ENCODE assay signal across 8 mouse cellular contexts in genomic region chr2:44557669-44558281, GRCm38 (mm10).
DNase-seq lines count a peak whose midpoint lies in the region; ATAC-seq and TF ChIP-seq lines count a peak whose summit lies in the region.

No protein-coding gene starts in this region.

- peak overlapping the region; percentile 15 for H3K27ac ChIP-seq in liver, adult 2 months (replicated peaks; ENCODE audit: insufficient read depth, low read depth, low read length)
- H3K27ac ChIP-seq in liver, embryonic 11.5 days (ENCODE audit: low read depth, low read length): no peak overlapping the region
- H3K27ac ChIP-seq in forebrain, embryonic 15.5 days (replicated peaks): no peak overlapping the region
- H3K27ac ChIP-seq in intestine, embryonic 15.5 days: peak overlapping the region; percentile 75
- peak overlapping the region; percentile 88 for H3K27ac ChIP-seq in olfactory bulb, adult 2 months (ENCODE audit: insufficient read depth, low read depth, low read length)

- H3K4me3 ChIP-seq in liver, adult 2 months (ENCODE audit: insufficient read depth, low read depth, low read length): peak overlapping the region; percentile 3; the same call in 1 of the 2 replicates
- H3K4me3 ChIP-seq in liver, embryonic 11.5 days (ENCODE audit: low read depth, low read length): no peak overlapping the region
- peak overlapping the region; percentile 47; the same call in 1 of the 2 replicates for H3K4me3 ChIP-seq in forebrain, embryonic 15.5 days
- H3K4me3 ChIP-seq in intestine, embryonic 15.5 days (replicated peaks): no peak overlapping the region
- peak overlapping the region; percentile 14; the same call in 1 of the 2 replicates for H3K4me3 ChIP-seq in olfactory bulb, adult 2 months (ENCODE audit: insufficient read depth, low read depth, low read length)

- 57% methylated on average over 12 of the region's 12 CpGs for WGBS in liver, adult 2 months
- WGBS in liver, embryonic 11.5 days: 52% methylated on average over 12 of the region's 12 CpGs
- 50% methylated on average over 12 of the region's 12 CpGs for WGBS in forebrain, embryonic 15.5 days
- 49% methylated on average over 12 of the region's 12 CpGs for WGBS in intestine, embryonic 15.5 days
- WGBS in olfactory bulb, adult 2 months: 28% methylated on average over 12 of the region's 12 CpGs

- H3K27me3 ChIP-seq in liver, adult 2 months (ENCODE audit: control insufficient read depth, insufficient read depth, low read length): peaks cover 6% of the 10 kb centered on the region; the same call in 1 of the 2 replicates
- peaks cover 18% of the 10 kb centered on the region for H3K27me3 ChIP-seq in liver, embryonic 11.5 days (replicated peaks; ENCODE audit: control insufficient read depth, insufficient read depth, low read length)
- H3K27me3 ChIP-seq in forebrain, embryonic 15.5 days: no peaks in the 10 kb centered on the region
- 0 out of 2 replicates have a peak, but pooled peaks cover 9% of the 10 kb centered on the region for H3K27me3 ChIP-seq in intestine, embryonic 15.5 days (replicated peaks)

- DNase-seq in liver, adult 2 months (ENCODE audit: extremely low read depth, low read depth, low spot score): no peak
- DNase-seq in liver, embryonic 11.5 days (ENCODE audit: low spot score): no peak
- no peak for DNase-seq in cerebellum, postnatal 14 days
- DNase-seq in right cerebral cortex, postnatal 36 days (ENCODE audit: low spot score in 2 of 2): no peak

- peak overlapping the region; percentile 14; the same call in 1 of the 2 replicates for H3K9ac ChIP-seq in liver, adult 2 months (ENCODE audit: low read depth, low read length)
- no peak overlapping the region for H3K9ac ChIP-seq in liver, embryonic 11.5 days (ENCODE audit: low read depth, low read length)
- H3K9ac ChIP-seq in forebrain, embryonic 15.5 days (replicated peaks): no peak overlapping the region
- no peak overlapping the region for H3K9ac ChIP-seq in intestine, embryonic 15.5 days

- no peak for ATAC-seq in liver, embryonic 11.5 days (replicated peaks; ENCODE audit: low FRiP score)
- peak; percentile 51; the same call in 1 of the 2 replicates for ATAC-seq in forebrain, embryonic 15.5 days (replicated peaks)
- ATAC-seq in intestine, embryonic 15.5 days: no peak
- no peak for ATAC-seq in erythroblast, adult 5-6 weeks (replicated peaks; ENCODE audit: low FRiP score, poor library complexity, severe bottlenecking)

- TF ChIP-seq CTCF in liver, adult 2 months (IDR thresholded peaks at IDR 0.05; ENCODE audit: low read depth, low read length): no peak
- TF ChIP-seq CTCF in olfactory bulb, adult 2 months (IDR thresholded peaks at IDR 0.05; ENCODE audit: insufficient read depth, low read depth, low read length): no peak

- TF ChIP-seq POLR2A in liver, adult 2 months (IDR thresholded peaks at IDR 0.05; ENCODE audit: extremely low read depth, insufficient read depth, low read length): no peak
- no peak for TF ChIP-seq POLR2A in olfactory bulb, adult 2 months (IDR thresholded peaks at IDR 0.05; ENCODE audit: insufficient read depth, low read depth, low read length)

- H3K36me3 ChIP-seq in liver, adult 2 months (ENCODE audit: control insufficient read depth, insufficient read depth, low read length): no peaks in the 10 kb centered on the region
- H3K36me3 ChIP-seq in liver, embryonic 11.5 days (ENCODE audit: control insufficient read depth, insufficient read depth, low read length): no peaks in the 10 kb centered on the region
- no peaks in the 10 kb centered on the region for H3K36me3 ChIP-seq in forebrain, embryonic 15.5 days
- H3K36me3 ChIP-seq in intestine, embryonic 15.5 days: no peaks in the 10 kb centered on the region

- H3K4me2 ChIP-seq in liver, embryonic 11.5 days: no peak overlapping the region; the same call in 1 of the 2 replicates
- H3K4me2 ChIP-seq in forebrain, embryonic 15.5 days (replicated peaks): peak overlapping the region; percentile 88
- peak overlapping the region; percentile 92 for H3K4me2 ChIP-seq in intestine, embryonic 15.5 days (replicated peaks)

- H3K4me1 ChIP-seq in liver, adult 2 months (ENCODE audit: control insufficient read depth, insufficient read depth, low read length): no peaks in the 10 kb centered on the region
- no peaks in the 10 kb centered on the region; the same call in 1 of the 2 replicates for H3K4me1 ChIP-seq in liver, embryonic 11.5 days (replicated peaks; ENCODE audit: control insufficient read depth, insufficient read depth, low read length)
- peaks cover 25% of the 10 kb centered on the region for H3K4me1 ChIP-seq in forebrain, embryonic 15.5 days
- peaks cover 12% of the 10 kb centered on the region for H3K4me1 ChIP-seq in intestine, embryonic 15.5 days (replicated peaks)
- peaks cover 20% of the 10 kb centered on the region for H3K4me1 ChIP-seq in olfactory bulb, adult 2 months (ENCODE audit: control insufficient read depth, insufficient read depth, low read length)

- H3K79me2 ChIP-seq in liver, adult 2 months (ENCODE audit: control insufficient read depth, insufficient read depth, low read length): no peaks in the 10 kb centered on the region

- no peaks in the 10 kb centered on the region for H3K9me3 ChIP-seq in liver, embryonic 11.5 days (ENCODE audit: control insufficient read depth, low read length)
- no peaks in the 10 kb centered on the region for H3K9me3 ChIP-seq in forebrain, embryonic 15.5 days
- H3K9me3 ChIP-seq in intestine, embryonic 15.5 days: no peaks in the 10 kb centered on the region

Comparison
In these comparisons a context has a peak if more than half of its experiments do, and no peak if none do; other contexts are left out.
1. H3K27ac ChIP-seq: peak in liver, adult 2 months (single experiment), intestine, embryonic 15.5 days (single experiment) and olfactory bulb, adult 2 months (single experiment); none in liver, embryonic 11.5 days (single experiment) and forebrain, embryonic 15.5 days (single experiment).
2. H3K4me3 ChIP-seq: peak in liver, adult 2 months (single experiment), forebrain, embryonic 15.5 days (single experiment) and olfactory bulb, adult 2 months (single experiment); none in liver, embryonic 11.5 days (single experiment) and intestine, embryonic 15.5 days (single experiment).